Mouse (Mus musculus) neural tube, embryonic 13.5 days (tissue): ENCODE measurements at regions not wholly inside any gene's neighbourhood (a gene's known extent, or its start where the extent isn't known, plus 50 kb on each side); places are given as distances from the start of the nearest gene placed in this dataset.

ENCODE experiments used
- ATAC-seq: fragments of 200-750 bp; cut with Nextera tagmentation; 2 replicates; pipeline ENCODE4 v1.8.0; 2017; ENCODE audit warnings: low read depth, mild to moderate bottlenecking, moderate TSS enrichment, moderate library complexity
- H3K27ac ChIP-seq: fragments of 300-500 bp; sonication (generic); replicated peaks from 2 replicates; pipeline ENCODE4 v1.5.1; 2015; ENCODE audit warnings: moderate library complexity, mild to moderate bottlenecking, inconsistent platforms
- H3K27me3 ChIP-seq: fragments of 300-500 bp; sonication (generic); 2 replicates; pipeline ENCODE4 v1.6.1; 2015; ENCODE audit warnings: mild to moderate bottlenecking, inconsistent platforms
- H3K36me3 ChIP-seq: fragments of 300-500 bp; sonication (generic); 2 replicates; pipeline ENCODE4 v1.6.1; 2015; ENCODE audit warnings: mild to moderate bottlenecking, inconsistent platforms
- H3K4me1 ChIP-seq: fragments of 300-500 bp; sonication (generic); replicated peaks from 2 replicates; pipeline ENCODE4 v1.6.1; 2015; ENCODE audit warnings: inconsistent platforms
- H3K4me2 ChIP-seq: fragments of 300-500 bp; sonication (generic); 2 replicates; pipeline ENCODE4 v1.6.1; 2015; ENCODE audit warnings: inconsistent platforms, mild to moderate bottlenecking, moderate library complexity
- H3K4me3 ChIP-seq: fragments of 300-500 bp; sonication (generic); 2 replicates; pipeline ENCODE4 v1.5.1; 2015; ENCODE audit warnings: mild to moderate bottlenecking, inconsistent platforms
- H3K9ac ChIP-seq: fragments of 300-500 bp; sonication (generic); 2 replicates; pipeline ENCODE4 v1.6.1; 2015; ENCODE audit warnings: moderate library complexity, mild to moderate bottlenecking, inconsistent platforms
- H3K9me3 ChIP-seq: fragments of 300-500 bp; sonication (generic); 2 replicates; pipeline ENCODE4 v1.6.1; 2016; ENCODE audit warnings: inconsistent platforms
- WGBS: fragments of 180-500 bp; shearing (Covaris S2); methylation state at CpG from one replicate; pipeline ENCODE4 v1.1.7; 2015; 5-methylcytosine and 5-hydroxymethylcytosine counted together

GRCm38 (mm10) chr1:119335171-119335570 is 86.9 kb downstream of the Inhbb start:
- no peaks in the 10 kb centered on the region for H3K4me1 ChIP-seq
- H3K4me3 ChIP-seq: no peak overlapping the region
- H3K27ac ChIP-seq: no peak overlapping the region
- WGBS: 31% methylated on average over 13 of the region's 13 CpGs
- H3K27me3 ChIP-seq: no peaks in the 10 kb centered on the region
- H3K36me3 ChIP-seq: no peaks in the 10 kb centered on the region
- ATAC-seq: no peak
- no peak overlapping the region for H3K9ac ChIP-seq
- H3K4me2 ChIP-seq: no peak overlapping the region
- H3K9me3 ChIP-seq: no peaks in the 10 kb centered on the region

GRCm38 (mm10) chr1:119330751-119331326 is 91.2 kb downstream of the Inhbb start:
- no peaks in the 10 kb centered on the region for H3K9me3 ChIP-seq
- no peak overlapping the region for H3K4me3 ChIP-seq
- H3K27ac ChIP-seq: no peak overlapping the region
- no peak overlapping the region for H3K4me2 ChIP-seq
- WGBS: 79% methylated on average over 4 of the region's 4 CpGs
- H3K36me3 ChIP-seq: no peaks in the 10 kb centered on the region
- H3K9ac ChIP-seq: no peak overlapping the region
- no peak for ATAC-seq
- H3K4me1 ChIP-seq: peaks cover 17% of the 10 kb centered on the region
- no peaks in the 10 kb centered on the region for H3K27me3 ChIP-seq

- WGBS: 39% methylated on average over 7 of the region's 7 CpGs
- no peaks in the 10 kb centered on the region for H3K9me3 ChIP-seq
- ATAC-seq: peak; percentile 37; the same call in 1 of the 2 replicates
- no peaks in the 10 kb centered on the region for H3K27me3 ChIP-seq
- H3K4me3 ChIP-seq: no peak overlapping the region
- H3K4me1 ChIP-seq: peaks cover 17% of the 10 kb centered on the region
- H3K36me3 ChIP-seq: no peaks in the 10 kb centered on the region
- H3K9ac ChIP-seq: no peak overlapping the region; the same call in 1 of the 2 replicates
- H3K4me2 ChIP-seq: no peak overlapping the region
- peak overlapping the region; percentile 75 for H3K27ac ChIP-seq
Observed at GRCm38 (mm10) chr1:119329693-119330434, 92.2 kb downstream of the Inhbb start.

- no peaks in the 10 kb centered on the region for H3K27me3 ChIP-seq
Observed at GRCm38 (mm10) chr1:119328921-119329692, 92.9 kb downstream of the Inhbb start.

GRCm38 (mm10) chr1:119324551-119324950 is 97.5 kb downstream of the Inhbb start:
- Histone ChIP-seq H3K27me3 (no peaks in the 10 kb centered on the region), H3K4me2 (no peak overlapping the region), H3K9me3 (no peaks in the 10 kb centered on the region), H3K4me1 (peaks cover 13% of the 10 kb centered on the region), H3K9ac (no peak overlapping the region), H3K4me3 (no peak overlapping the region), H3K27ac (no peak overlapping the region), H3K36me3 (no peaks in the 10 kb centered on the region)
- ATAC-seq: no peak
- 83% methylated on average over 8 of the region's 8 CpGs for WGBS

More at GRCm38 (mm10) chr1:119328921-119329692, 92.9 kb downstream of the Inhbb start:
- Histone ChIP-seq H3K27ac (peak overlapping the region; percentile 75), H3K4me1 (peaks cover 17% of the 10 kb centered on the region), H3K4me3 (no peak overlapping the region), H3K36me3 (no peaks in the 10 kb centered on the region), H3K9ac (0 out of 2 replicates have a peak overlapping the region, but pooled peaks have one; percentile 22), H3K4me2 (no peak overlapping the region), H3K9me3 (no peaks in the 10 kb centered on the region)
- peak; percentile 89 for ATAC-seq
- WGBS: 6% methylated on average over 15 of the region's 15 CpGs

GRCm38 (mm10) chr1:119322279-119322995 is 99.6 kb downstream of the Inhbb start:
- no peak overlapping the region for H3K4me3 ChIP-seq
- H3K9me3 ChIP-seq: no peaks in the 10 kb centered on the region
- H3K4me2 ChIP-seq: no peak overlapping the region
- H3K9ac ChIP-seq: no peak overlapping the region
- no peaks in the 10 kb centered on the region for H3K4me1 ChIP-seq
- no peaks in the 10 kb centered on the region for H3K27me3 ChIP-seq
- WGBS: 86% methylated on average over 10 of the region's 10 CpGs
- no peak for ATAC-seq
- no peaks in the 10 kb centered on the region for H3K36me3 ChIP-seq
- H3K27ac ChIP-seq: no peak overlapping the region

GRCm38 (mm10) chr1:119321799-119322198 is 100.2 kb downstream of the Inhbb start:
- 86% methylated on average over 8 of the region's 8 CpGs for WGBS
- Histone ChIP-seq H3K27ac (no peak overlapping the region), H3K4me3 (no peak overlapping the region), H3K27me3 (no peaks in the 10 kb centered on the region), H3K9ac (no peak overlapping the region), H3K4me2 (no peak overlapping the region), H3K4me1 (no peaks in the 10 kb centered on the region), H3K9me3 (no peaks in the 10 kb centered on the region), H3K36me3 (no peaks in the 10 kb centered on the region)
- ATAC-seq: no peak

- 92% methylated on average over 4 of the region's 4 CpGs for WGBS
- Histone ChIP-seq H3K9me3 (no peaks in the 10 kb centered on the region), H3K4me3 (no peak overlapping the region), H3K27ac (no peak overlapping the region), H3K27me3 (no peaks in the 10 kb centered on the region), H3K36me3 (no peaks in the 10 kb centered on the region), H3K4me2 (no peak overlapping the region), H3K4me1 (no peaks in the 10 kb centered on the region), H3K9ac (no peak overlapping the region)
- ATAC-seq: no peak
Observed at GRCm38 (mm10) chr1:119317006-119317405, 105.0 kb downstream of the Inhbb start.

GRCm38 (mm10) chr1:119308719-119309365 is 113.2 kb downstream of the Inhbb start:
- no peak overlapping the region for H3K9ac ChIP-seq
- H3K9me3 ChIP-seq: no peaks in the 10 kb centered on the region
- H3K4me2 ChIP-seq: no peak overlapping the region
- peaks cover 17% of the 10 kb centered on the region; the same call in 1 of the 2 replicates for H3K4me1 ChIP-seq
- 72% methylated on average over 9 of the region's 9 CpGs for WGBS
- ATAC-seq: no peak
- H3K4me3 ChIP-seq: no peak overlapping the region
- H3K27me3 ChIP-seq: 0 out of 2 replicates have a peak, but pooled peaks cover under 1% of the 10 kb centered on the region
- no peaks in the 10 kb centered on the region for H3K36me3 ChIP-seq
- no peak overlapping the region for H3K27ac ChIP-seq

- ATAC-seq: peak; percentile 57; the same call in 1 of the 2 replicates
- WGBS: 5% methylated on average over 13 of the region's 13 CpGs
- H3K4me1 ChIP-seq: peaks cover 17% of the 10 kb centered on the region; the same call in 1 of the 2 replicates
Observed at GRCm38 (mm10) chr1:119305315-119305976, 116.6 kb downstream of the Inhbb start.

GRCm38 (mm10) chr1:119304470-119304980 is 117.5 kb downstream of the Inhbb start:
- H3K4me2 ChIP-seq: no peak overlapping the region; the same call in 1 of the 2 replicates
- H3K36me3 ChIP-seq: no peaks in the 10 kb centered on the region
- peaks cover 17% of the 10 kb centered on the region; the same call in 1 of the 2 replicates for H3K4me1 ChIP-seq
- no peaks in the 10 kb centered on the region for H3K9me3 ChIP-seq
- 33% methylated on average over 9 of the region's 9 CpGs for WGBS
- no peak overlapping the region for H3K27ac ChIP-seq
- 0 out of 2 replicates have a peak, but pooled peaks cover 2% of the 10 kb centered on the region for H3K27me3 ChIP-seq
- no peak overlapping the region for H3K9ac ChIP-seq
- H3K4me3 ChIP-seq: no peak overlapping the region
- no peak for ATAC-seq

More at GRCm38 (mm10) chr1:119305315-119305976, 116.6 kb downstream of the Inhbb start:
- no peak overlapping the region for H3K27ac ChIP-seq
- no peaks in the 10 kb centered on the region for H3K9me3 ChIP-seq
- H3K4me2 ChIP-seq: no peak overlapping the region
- 0 out of 2 replicates have a peak, but pooled peaks cover 2% of the 10 kb centered on the region for H3K27me3 ChIP-seq
- H3K9ac ChIP-seq: no peak overlapping the region
- no peaks in the 10 kb centered on the region for H3K36me3 ChIP-seq
- no peak overlapping the region for H3K4me3 ChIP-seq
